Mouse (Mus musculus) CH12.LX (cell line): ENCODE measurements around the gene Wbp1l.

ENCODE experiments used
- BHLHE40 ChIP-seq: IDR thresholded peaks from 2 replicates; pipeline ENCODE4 v1.6.1; 2011; ENCODE audit warnings: mild to moderate bottlenecking, low read depth, low read length, improper control_type of control experiment
- CHD2 ChIP-seq: IDR thresholded peaks from 2 replicates; pipeline ENCODE4 v1.6.1; 2011; ENCODE audit warnings: low read length, improper control_type of control experiment
- CTCF ChIP-seq, 2 experiments: IDR thresholded peaks in 1 of 2; conservative IDR thresholded peaks in 1 of 2; 2 replicates each; pipeline ENCODE4 v1.5.1; 2011 to 2012; ENCODE audit warnings: low read depth in 2 of 2, low read length in 2 of 2, improper control_type of control experiment in 1 of 2, inconsistent platforms in 1 of 2, mild to moderate bottlenecking in 1 of 2, moderate library complexity in 1 of 2
- EP300 ChIP-seq: IDR thresholded peaks from 2 replicates; pipeline ENCODE4 v1.6.1; 2011; ENCODE audit warnings: low read length, improper control_type of control experiment
- HCFC1 ChIP-seq: IDR thresholded peaks from 2 replicates; pipeline ENCODE4 v1.6.1; 2012; ENCODE audit warnings: low read depth, mild to moderate bottlenecking, inconsistent platforms, low read length, improper control_type of control experiment
- KAT2A ChIP-seq: IDR thresholded peaks from 2 replicates; pipeline ENCODE4 v1.6.1; 2012; ENCODE audit warnings: low read length, improper control_type of control experiment, inconsistent platforms; ENCODE audit not compliant: insufficient replicate concordance
- MEF2A ChIP-seq: IDR thresholded peaks from 2 replicates; pipeline ENCODE4 v1.6.1; 2014; ENCODE audit warnings: low read depth, mild to moderate bottlenecking, inconsistent platforms, low read length, improper control_type of control experiment, borderline replicate concordance
- MXI1 ChIP-seq: IDR thresholded peaks from 2 replicates; pipeline ENCODE4 v1.6.1; 2011; ENCODE audit warnings: mild to moderate bottlenecking, low read depth, low read length, improper control_type of control experiment
- POLR2A ChIP-seq: IDR thresholded peaks from 2 replicates; pipeline ENCODE4 v1.6.1; 2011; ENCODE audit warnings: low read depth, mild to moderate bottlenecking, improper control_type of control experiment, low read length
- RCOR1 ChIP-seq: conservative IDR thresholded peaks from 2 replicates; pipeline ENCODE4 v1.6.1; 2012; ENCODE audit warnings: low read depth, mild to moderate bottlenecking, inconsistent platforms, low read length, improper control_type of control experiment
- USF1 ChIP-seq: IDR thresholded peaks from 2 replicates; pipeline ENCODE4 v1.6.1; 2014; ENCODE audit warnings: low read depth, mild to moderate bottlenecking, inconsistent platforms, low read length, improper control_type of control experiment

GRCm38 (mm10) chr19:46616378-46616777 is 17.5 kb downstream of the Wbp1l start:
- TF ChIP-seq CTCF (conservative IDR thresholded peaks at IDR 0.05 in 1 of 2, IDR thresholded peaks at IDR 0.05 in 1 of 2; ENCODE audit: low read depth in 2 of 2, low read length in 2 of 2) (no peak), EP300 (no peak), HCFC1 (no peak), POLR2A (no peak), BHLHE40 (no peak), KAT2A (no peak), MEF2A (no peak), MXI1 (no peak), RCOR1 (no peak), USF1 (no peak), CHD2 (no peak)
